Mouse (Mus musculus) colon, adult 2 months (tissue): ENCODE measurements around the gene Olfr543. TPM values are rescaled to one million over a fixed set of nuclear protein-coding genes. Genes with fewer than 3 reads are reported as not detected.

Experiments
- polyA plus RNA-seq: library from polyadenylated mRNA; depleted of rRNA; stranded (reverse); fragments of >200 nt; gene quantifications from 2 replicates; pipeline ENCODE4 v1.2.3, GENCODE M21; 2012; rRNA removed

Olfr543 gene
- not detected in 2 replicates for polyA plus RNA-seq

DNA sequence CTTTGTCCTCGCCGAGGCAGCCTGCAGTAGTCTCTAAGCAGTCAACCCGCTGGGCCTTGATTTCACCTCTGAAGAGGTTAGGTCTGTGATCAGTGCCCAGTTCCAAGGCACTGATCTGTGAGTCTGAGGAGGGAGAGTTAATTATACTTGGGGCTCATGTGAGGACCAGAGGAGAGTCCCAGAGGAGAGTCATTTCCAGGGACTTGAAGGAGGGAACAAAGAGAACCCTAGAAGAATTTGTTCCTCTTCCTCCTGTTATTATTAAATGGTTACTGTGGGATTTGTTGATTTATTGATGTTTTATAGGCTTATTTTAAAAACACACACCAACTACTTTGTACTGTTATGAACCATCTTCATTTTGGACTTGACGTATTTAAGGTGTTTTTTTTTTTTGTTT is at the start of gene Olfr543:
Olfr543 (minus strand) TSS at position 101 of the 400 bp plus-strand sequence.

DNA sequence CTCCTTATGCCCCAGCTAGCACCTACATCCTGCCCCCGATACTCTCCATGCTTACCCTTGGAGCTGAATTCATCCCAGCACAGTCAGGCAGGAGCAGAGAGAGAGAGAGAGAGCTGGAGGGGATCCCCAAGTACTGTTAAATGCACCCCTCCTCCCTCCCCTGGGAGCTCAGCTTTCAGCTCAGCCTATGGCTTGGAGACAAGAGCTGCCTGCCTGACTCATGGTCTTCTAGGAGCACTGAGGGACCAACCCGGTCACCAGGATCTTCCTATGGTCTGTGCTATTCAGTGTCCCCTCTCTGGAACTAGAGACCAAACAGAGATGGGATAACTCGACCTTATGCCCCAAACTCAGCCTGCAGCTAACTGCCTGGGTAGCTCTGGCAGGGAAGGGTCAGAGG is 18.0 kb upstream of the Olfr543 start, which contains the start of gene Olfr545:
Olfr545 (minus strand) TSS at position 101 of the 400 bp plus-strand sequence.

GRCm38 (mm10) chr7:102488161-102488560 is 6.7 kb upstream of the Olfr543 start, which contains the start of gene Olfr544:
Olfr544 (minus strand) TSS chr7:102488313.

GRCm38 (mm10) chr7:102441657-102442391 is 39.7 kb downstream of the Olfr543 start, which contains the start of gene Rrm1:
Rrm1 (plus strand) TSS chr7:102441695.

Other genes starting within 250 kb of the Olfr543 start
- 70.9 and 80.7 TPM in 2 replicates for gene Rhog, start 225.6 kb downstream of the Olfr543 start, polyA plus RNA-seq
- 114 and 124 TPM in 2 replicates for gene Stim1, start 213.9 kb downstream of the Olfr543 start, polyA plus RNA-seq
- 6.2 and 7.1 TPM in 2 replicates for gene Rrm1, start 40.0 kb downstream of the Olfr543 start, polyA plus RNA-seq
- not detected in 2 replicates for gene Olfr544, start 6.6 kb upstream of the Olfr543 start, polyA plus RNA-seq
- gene Olfr545, start 17.9 kb upstream of the Olfr543 start, polyA plus RNA-seq = not detected in 2 replicates
- gene Olfr547, start 53.1 kb upstream of the Olfr543 start, polyA plus RNA-seq = not detected in 2 replicates
- gene Olfr548-ps1, start 59.2 kb upstream of the Olfr543 start, polyA plus RNA-seq = not detected in 2 replicates
- gene Olfr549, start 68.2 kb upstream of the Olfr543 start, polyA plus RNA-seq = not detected in 2 replicates
- 3.3 and 3.5 TPM in 2 replicates for gene Trim21, start 83.8 kb upstream of the Olfr543 start, polyA plus RNA-seq
- gene Olfr550, start 89.8 kb upstream of the Olfr543 start, polyA plus RNA-seq = 0.32 TPM in 1 of 2 replicates, not detected in the other
- not detected in 2 replicates for gene Olfr551, start 110.2 kb upstream of the Olfr543 start, polyA plus RNA-seq
- gene Olfr552, start 116.1 kb upstream of the Olfr543 start, polyA plus RNA-seq = not detected in 2 replicates
- gene Olfr553, start 136.5 kb upstream of the Olfr543 start, polyA plus RNA-seq = not detected in 2 replicates
- gene Olfr554, start 156.8 kb upstream of the Olfr543 start, polyA plus RNA-seq = not detected in 2 replicates
- not detected in 2 replicates for gene Olfr555, start 177.1 kb upstream of the Olfr543 start, polyA plus RNA-seq
- gene Olfr556, start 183.2 kb upstream of the Olfr543 start, polyA plus RNA-seq = not detected in 2 replicates
- gene Trim68, start 205.6 kb upstream of the Olfr543 start, polyA plus RNA-seq = 10.8 and 13.9 TPM in 2 replicates
- gene Olfr557, start 214.2 kb upstream of the Olfr543 start, polyA plus RNA-seq = not detected in 2 replicates
- 0.90 and 1.6 TPM in 2 replicates for gene Olfr558, start 220.5 kb upstream of the Olfr543 start, polyA plus RNA-seq
- gene Olfr33, start 237.4 kb upstream of the Olfr543 start, polyA plus RNA-seq = 0.12 and 0.20 TPM in 2 replicates
- gene Olfr559, start 245.8 kb upstream of the Olfr543 start, polyA plus RNA-seq = not detected in 2 replicates